Mouse (Mus musculus): ENCODE measurements around the gene Rbpjl. TPM values are rescaled to one million over a fixed set of nuclear protein-coding genes. Genes with fewer than 3 reads are reported as not detected.
A peak's percentile ranks its signal among the peaks of the same experiment; 100 is the strongest.

Rbpjl gene
- polyA plus RNA-seq, 1 experiment from 2014 or later = 0.17 TPM

GRCm38 (mm10) chr2:164373187-164373586 lies 29.8 kb upstream of the Rbpjl start:
- ATAC-seq (ENCODE audit: low FRiP score) = no peak
- no peaks in the 10 kb centered on the region for H3K4me1 ChIP-seq
- no peak overlapping the region for H3K4me3 ChIP-seq (replicated peaks)
- no peaks in the 10 kb centered on the region for H3K9me3 ChIP-seq (replicated peaks)
- no peaks in the 10 kb centered on the region for H3K36me3 ChIP-seq
- H3K27ac ChIP-seq (replicated peaks) = no peak overlapping the region
- no peak overlapping the region for H3K4me2 ChIP-seq
- 41% methylated on average over 4 of the region's 4 CpGs for WGBS
- no peak overlapping the region for H3K9ac ChIP-seq (replicated peaks)
- H3K27me3 ChIP-seq (replicated peaks) = no peaks in the 10 kb centered on the region

GRCm38 (mm10) chr2:164377478-164378426 lies 25.2 kb upstream of the Rbpjl start:
- no peak for ATAC-seq (ENCODE audit: low FRiP score)
- 91% methylated on average over 15 of the region's 15 CpGs for WGBS

GRCm38 (mm10) chr2:164381726-164382125 lies 21.2 kb upstream of the Rbpjl start:
- 81% methylated on average over 8 of the region's 8 CpGs for WGBS

More at GRCm38 (mm10) chr2:164377478-164378426, 25.2 kb upstream of the Rbpjl start:
- Histone ChIP-seq H3K36me3 (no peaks in the 10 kb centered on the region), H3K4me3 (replicated peaks) (no peak overlapping the region), H3K4me1 (no peaks in the 10 kb centered on the region), H3K4me2 (no peak overlapping the region), H3K27ac (replicated peaks) (no peak overlapping the region), H3K27me3 (replicated peaks) (no peaks in the 10 kb centered on the region), H3K9me3 (replicated peaks) (no peaks in the 10 kb centered on the region), H3K9ac (replicated peaks) (no peak overlapping the region)

GRCm38 (mm10) chr2:164382971-164383370 lies 20.0 kb upstream of the Rbpjl start:
- Histone ChIP-seq H3K4me1 (peaks cover 19% of the 10 kb centered on the region), H3K4me2 (no peak overlapping the region), H3K27me3 (replicated peaks) (peaks cover 10% of the 10 kb centered on the region), H3K9ac (replicated peaks) (no peak overlapping the region), H3K36me3 (no peaks in the 10 kb centered on the region), H3K9me3 (replicated peaks) (no peaks in the 10 kb centered on the region), H3K27ac (replicated peaks) (no peak overlapping the region), H3K4me3 (replicated peaks) (no peak overlapping the region)
- ATAC-seq (ENCODE audit: low FRiP score) = no peak
- 87% methylated on average over 3 of the region's 3 CpGs for WGBS

More at GRCm38 (mm10) chr2:164381726-164382125, 21.2 kb upstream of the Rbpjl start:
- H3K9me3 ChIP-seq (replicated peaks) = no peaks in the 10 kb centered on the region
- H3K4me3 ChIP-seq (replicated peaks) = no peak overlapping the region
- ATAC-seq (ENCODE audit: low FRiP score) = no peak
- H3K4me1 ChIP-seq = peaks cover 15% of the 10 kb centered on the region
- H3K9ac ChIP-seq (replicated peaks) = no peak overlapping the region
- no peak overlapping the region for H3K27ac ChIP-seq (replicated peaks)
- no peaks in the 10 kb centered on the region for H3K36me3 ChIP-seq
- peaks cover 4% of the 10 kb centered on the region; the same call in 1 of the 2 replicates for H3K27me3 ChIP-seq (replicated peaks)
- no peak overlapping the region for H3K4me2 ChIP-seq

GRCm38 (mm10) chr2:164383656-164384399 lies 19.1 kb upstream of the Rbpjl start:
- H3K4me2 ChIP-seq = no peak overlapping the region
- 40% methylated on average over 11 of the region's 11 CpGs for WGBS

DNA sequence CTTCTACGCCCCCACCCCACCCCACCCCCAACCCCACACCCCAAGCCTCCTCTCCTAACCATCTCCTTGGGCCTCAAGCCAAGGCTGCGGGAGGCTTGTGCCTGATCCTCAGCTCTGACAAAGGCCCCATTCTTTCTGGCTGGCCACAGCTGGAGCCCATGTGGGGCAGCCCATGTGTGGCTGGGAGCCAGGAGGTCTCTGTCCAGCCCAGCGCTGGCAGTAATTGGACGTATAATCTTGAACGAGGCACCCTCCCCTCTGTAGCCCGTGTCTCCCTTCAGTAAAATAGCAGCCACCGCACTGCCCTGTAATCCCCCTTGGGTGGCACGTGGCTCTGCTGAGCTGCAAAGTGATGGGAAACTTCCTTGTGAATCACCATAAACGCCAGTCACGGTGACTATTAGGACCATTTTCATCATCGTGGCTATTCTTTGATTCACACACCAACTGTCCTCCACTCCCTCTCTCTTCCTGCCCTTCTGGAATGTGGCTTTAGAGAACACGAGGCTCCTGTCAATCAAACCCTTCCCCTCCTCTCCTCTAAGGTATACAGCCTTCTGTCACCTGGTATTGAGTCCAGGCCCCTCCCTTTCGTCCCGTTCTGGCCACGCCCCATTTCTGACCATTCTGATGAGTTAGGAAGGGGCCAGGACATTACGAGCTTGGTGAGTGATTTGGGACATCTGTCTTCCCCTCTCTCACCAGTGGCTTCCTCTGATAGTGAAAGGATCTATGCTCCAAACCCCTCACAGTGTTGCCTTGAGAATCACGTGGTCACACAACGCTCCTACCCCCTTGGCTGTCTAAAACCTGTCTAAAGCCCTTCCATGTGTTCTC lies 16.8 kb upstream of the Rbpjl start:
- H3K27me3 ChIP-seq (replicated peaks) = peaks cover 22% of the 10 kb centered on the region
- 14% methylated on average over 18 of the region's 18 CpGs for WGBS
- no peak overlapping the region for H3K4me3 ChIP-seq (replicated peaks)
- H3K9ac ChIP-seq (replicated peaks) = no peak overlapping the region
- peak overlapping the region; percentile 29 for H3K4me2 ChIP-seq
- peaks cover 31% of the 10 kb centered on the region for H3K4me1 ChIP-seq
- H3K27ac ChIP-seq (replicated peaks) = no peak overlapping the region
- ATAC-seq (ENCODE audit: low FRiP score) = peak; percentile 46; the same call in 1 of the 2 replicates
- no peaks in the 10 kb centered on the region for H3K9me3 ChIP-seq (replicated peaks)
- no peaks in the 10 kb centered on the region for H3K36me3 ChIP-seq

More at GRCm38 (mm10) chr2:164383656-164384399, 19.1 kb upstream of the Rbpjl start:
- Histone ChIP-seq H3K4me1 (peaks cover 20% of the 10 kb centered on the region), H3K9me3 (replicated peaks) (no peaks in the 10 kb centered on the region), H3K9ac (replicated peaks) (no peak overlapping the region), H3K27me3 (replicated peaks) (peaks cover 18% of the 10 kb centered on the region), H3K4me3 (replicated peaks) (no peak overlapping the region), H3K36me3 (no peaks in the 10 kb centered on the region), H3K27ac (replicated peaks) (no peak overlapping the region)
- ATAC-seq (ENCODE audit: low FRiP score) = no peak

- H3K4me3 ChIP-seq (replicated peaks) = no peak overlapping the region
- H3K9ac ChIP-seq (replicated peaks) = no peak overlapping the region
- peaks cover 31% of the 10 kb centered on the region for H3K4me1 ChIP-seq
- H3K27me3 ChIP-seq (replicated peaks) = peaks cover 23% of the 10 kb centered on the region
- no peak overlapping the region for H3K4me2 ChIP-seq
- no peaks in the 10 kb centered on the region for H3K36me3 ChIP-seq
- no peaks in the 10 kb centered on the region for H3K9me3 ChIP-seq (replicated peaks)
- ATAC-seq (ENCODE audit: low FRiP score) = no peak
- no peak overlapping the region for H3K27ac ChIP-seq (replicated peaks)
- WGBS = 23% methylated on average over 8 of the region's 8 CpGs
These were observed 16.0 kb upstream of the Rbpjl start for GRCm38 (mm10) chr2:164386953-164387352.

DNA sequence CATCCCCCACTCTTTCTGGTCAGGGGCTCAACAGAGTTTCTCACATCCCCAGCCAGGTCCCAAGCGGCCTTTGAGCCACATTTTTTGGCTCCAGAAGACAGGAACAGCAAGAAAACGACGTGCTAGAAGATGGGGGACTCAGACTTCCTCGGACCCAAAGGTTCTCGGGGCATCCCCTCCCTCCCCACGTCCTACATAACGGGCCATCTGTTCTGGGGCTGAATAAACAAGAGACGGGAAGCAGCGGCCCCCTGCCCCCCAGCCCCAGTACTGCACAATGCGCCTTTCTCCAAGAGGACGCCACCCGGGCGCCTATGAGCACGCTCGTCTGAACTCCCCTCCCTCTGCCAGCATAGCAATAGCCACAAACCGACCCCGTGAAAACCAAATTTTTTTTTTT lies 13.9 kb upstream of the Rbpjl start, which contains the start of gene Slpi:
Gene Slpi, minus strand, starts transcription at position 76 of the 400 bp plus-strand sequence.
- peak within 1 kb of the TSS; percentile 54 for H3K4me3 ChIP-seq (replicated peaks)
- peaks cover 29% of the 10 kb centered on the region for H3K4me1 ChIP-seq
- ATAC-seq (ENCODE audit: low FRiP score) = peak; percentile 81
- WGBS = under 1% methylated on average over 17 of the region's 17 CpGs
- H3K27me3 ChIP-seq (replicated peaks) = peaks cover 28% of the 10 kb centered on the region
- H3K9me3 ChIP-seq (replicated peaks) = no peaks in the 10 kb centered on the region
- no peaks in the 10 kb centered on the region for H3K36me3 ChIP-seq
- H3K27ac ChIP-seq (replicated peaks) = peak within 1 kb of the TSS; percentile 75
- H3K4me2 ChIP-seq = peak within 1 kb of the TSS; percentile 82
- H3K9ac ChIP-seq (replicated peaks) = peak within 1 kb of the TSS; percentile 46

DNA sequence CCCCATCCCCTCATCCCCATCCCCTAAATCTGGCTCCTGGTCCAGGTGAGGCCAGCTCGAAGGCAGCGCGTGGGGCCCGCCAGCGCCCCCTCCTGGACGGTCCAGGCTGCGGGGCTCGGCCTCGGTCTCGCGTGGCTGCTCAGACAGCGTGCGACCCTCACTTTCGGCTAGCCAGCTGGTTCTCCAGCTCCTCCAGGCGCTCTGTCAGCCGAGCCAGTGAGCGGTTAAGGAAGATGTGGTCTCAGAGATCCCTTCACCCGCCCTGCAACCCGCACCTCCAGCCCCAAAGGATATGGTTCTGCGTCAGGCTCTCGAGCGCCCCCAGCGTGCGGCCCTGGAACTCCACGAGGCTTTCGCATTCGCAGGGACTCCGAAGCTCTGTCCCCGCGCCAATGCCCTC lies 13.4 kb upstream of the Rbpjl start:
- peak; percentile 77 for ATAC-seq (ENCODE audit: low FRiP score)
- peak overlapping the region; percentile 75 for H3K27ac ChIP-seq (replicated peaks)
- under 1% methylated on average over 30 of the region's 30 CpGs for WGBS

DNA sequence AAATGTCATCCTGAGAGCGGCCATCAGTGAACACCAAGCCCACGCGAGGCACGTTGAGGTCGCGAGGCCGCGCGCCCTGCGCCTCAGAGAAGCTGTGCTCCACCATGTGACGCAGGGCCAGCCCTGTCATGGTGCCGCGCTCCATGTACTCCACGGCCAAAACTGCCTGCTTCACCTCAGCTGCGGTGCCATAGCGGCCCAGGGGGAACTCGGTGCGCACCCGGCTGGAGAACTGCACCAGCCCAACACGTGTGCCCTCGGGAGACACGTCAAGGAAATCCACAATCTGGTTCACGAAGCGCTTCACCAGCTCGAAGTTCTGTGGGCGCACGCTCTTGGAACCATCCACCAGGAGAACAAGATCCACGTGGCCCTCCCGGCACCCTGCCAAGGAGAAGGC lies 9.8 kb upstream of the Rbpjl start:
- no peak for ATAC-seq (ENCODE audit: low FRiP score)

More for the DNA sequence above, 13.4 kb upstream of the Rbpjl start:
- Histone ChIP-seq H3K36me3 (no peaks in the 10 kb centered on the region), H3K9me3 (replicated peaks) (no peaks in the 10 kb centered on the region), H3K4me2 (peak overlapping the region; percentile 82), H3K4me1 (peaks cover 26% of the 10 kb centered on the region), H3K9ac (replicated peaks) (peak overlapping the region; percentile 46), H3K27me3 (replicated peaks) (peaks cover 28% of the 10 kb centered on the region), H3K4me3 (replicated peaks) (peak overlapping the region; percentile 54)

GRCm38 (mm10) chr2:164396076-164396475 lies 6.9 kb upstream of the Rbpjl start:
- Histone ChIP-seq H3K27ac (replicated peaks) (no peak overlapping the region), H3K4me3 (replicated peaks) (no peak overlapping the region), H3K4me1 (peaks cover 10% of the 10 kb centered on the region), H3K36me3 (no peaks in the 10 kb centered on the region), H3K27me3 (replicated peaks) (peaks cover 31% of the 10 kb centered on the region), H3K9ac (replicated peaks) (no peak overlapping the region), H3K4me2 (no peak overlapping the region), H3K9me3 (replicated peaks) (no peaks in the 10 kb centered on the region; the same call in 1 of the 2 replicates)
- no peak for ATAC-seq (ENCODE audit: low FRiP score)
- WGBS = 93% methylated on average over 7 of the region's 7 CpGs

More for the DNA sequence above, 9.8 kb upstream of the Rbpjl start:
- H3K36me3 ChIP-seq = no peaks in the 10 kb centered on the region
- H3K9ac ChIP-seq (replicated peaks) = no peak overlapping the region
- H3K9me3 ChIP-seq (replicated peaks) = no peaks in the 10 kb centered on the region
- WGBS = 78% methylated on average over 29 of the region's 29 CpGs
- H3K4me2 ChIP-seq = no peak overlapping the region
- H3K4me1 ChIP-seq = peaks cover 12% of the 10 kb centered on the region
- peaks cover 17% of the 10 kb centered on the region for H3K27me3 ChIP-seq (replicated peaks)
- no peak overlapping the region for H3K4me3 ChIP-seq (replicated peaks)
- no peak overlapping the region for H3K27ac ChIP-seq (replicated peaks)
